Mouse (Mus musculus) T-helper 17 cell (primary cell): ENCODE results near the gene Prkab1.

Experiments used
- in situ Hi-C, 2 experiments: fragments of 300-600 bp; cut with MboI, MseI; formaldehyde crosslinking; loops; 1 replicate in 1 of 2; 2 replicates in 1 of 2; pipeline ENCODE4 v1.15.1; 2025; ENCODE audit warnings: high pct_unique_total_duplicates in 2 of 2

Prkab1 gene

GRCm38 (mm10) chr5:116024327-116024739 lies at the start of gene Prkab1:
Prkab1 (minus strand) TSS chr5:116024508.
- in situ Hi-C loops: no loop called here

- in situ Hi-C loops: no loop called here
These were observed 45.3 kb upstream of the Prkab1 start for GRCm38 (mm10) chr5:116069618-116070017.

- in situ Hi-C loops: no loop called here
These were observed 28.5 kb upstream of the Prkab1 start for GRCm38 (mm10) chr5:116052826-116053225.

- in situ Hi-C loops: no loop called here
These were observed 27.9 kb upstream of the Prkab1 start for GRCm38 (mm10) chr5:116052171-116052570.

- in situ Hi-C loops: no loop called here
These were observed 25.5 kb upstream of the Prkab1 start for GRCm38 (mm10) chr5:116049821-116050220.

- in situ Hi-C loops: no loop called here
These were observed 24.0 kb upstream of the Prkab1 start for GRCm38 (mm10) chr5:116048321-116048720.

- in situ Hi-C loops: no loop called here
These were observed 21.9 kb upstream of the Prkab1 start for GRCm38 (mm10) chr5:116046246-116046645.

- in situ Hi-C loops: no loop called here
These were observed 21.3 kb upstream of the Prkab1 start for GRCm38 (mm10) chr5:116045581-116045980.

GRCm38 (mm10) chr5:116042241-116042640 lies 17.9 kb upstream of the Prkab1 start:
- in situ Hi-C loops: no loop called here

- in situ Hi-C loops: loop anchor here in 1 of 2 experiments (10.0 kb wide), 1 partner anchor 175 kb away; no protein-coding TSS in a partner anchor
These were observed 15.4 kb upstream of the Prkab1 start for GRCm38 (mm10) chr5:116039706-116040105.

GRCm38 (mm10) chr5:116037731-116038130 lies 13.4 kb upstream of the Prkab1 start:
- in situ Hi-C loops: loop anchor here in 1 of 2 experiments (10.0 kb wide), 1 partner anchor 177 kb away; no protein-coding TSS in a partner anchor

GRCm38 (mm10) chr5:116036465-116036864 lies 12.2 kb upstream of the Prkab1 start:
- in situ Hi-C loops: loop anchor here in 1 of 2 experiments (10.0 kb wide), 1 partner anchor 178 kb away; no protein-coding TSS in a partner anchor

GRCm38 (mm10) chr5:116031190-116031577 lies 6.9 kb upstream of the Prkab1 start:
- in situ Hi-C loops: loop anchor here (5.0 to 10.0 kb wide), 2 partner anchors 181 to 184 kb away; no protein-coding TSS in a partner anchor

GRCm38 (mm10) chr5:116030566-116031189 lies 6.4 kb upstream of the Prkab1 start:
- in situ Hi-C loops: loop anchor here (5.0 to 10.0 kb wide), 2 partner anchors 182 to 184 kb away; no protein-coding TSS in a partner anchor

GRCm38 (mm10) chr5:116029071-116029470 lies 4.8 kb upstream of the Prkab1 start:
- in situ Hi-C loops: no loop called here

- in situ Hi-C loops: no loop called here
These were observed 2.3 kb upstream of the Prkab1 start for GRCm38 (mm10) chr5:116026561-116026960.

GRCm38 (mm10) chr5:116026107-116026506 lies 1.8 kb upstream of the Prkab1 start:
- in situ Hi-C loops: no loop called here

- in situ Hi-C loops: no loop called here
These were observed 455 bp downstream of the Prkab1 start for GRCm38 (mm10) chr5:116023821-116024284.

GRCm38 (mm10) chr5:116023251-116023661 lies 1.1 kb downstream of the Prkab1 start:
- in situ Hi-C loops: no loop called here

- in situ Hi-C loops: no loop called here
These were observed 1.6 kb downstream of the Prkab1 start for GRCm38 (mm10) chr5:116022658-116023200.

- in situ Hi-C loops: no loop called here
These were observed 2.2 kb downstream of the Prkab1 start for GRCm38 (mm10) chr5:116022131-116022530.

GRCm38 (mm10) chr5:116021552-116021951 lies 2.8 kb downstream of the Prkab1 start:
- in situ Hi-C loops: no loop called here

GRCm38 (mm10) chr5:116019371-116019770 lies 4.9 kb downstream of the Prkab1 start:
- in situ Hi-C loops: no loop called here
